Mouse (Mus musculus) kidney, adult 2 months (tissue): Measurements from ENCODE around the gene Cct8l1. TPM values are rescaled to one million over a fixed set of nuclear protein-coding genes. Genes with fewer than 3 reads are reported as not detected.

Experiments used
- DNase-seq: peaks from one replicate; pipeline ENCODE4 v3.0.0; 2021
- H3K27ac ChIP-seq: fragments of 200-500 bp; 2 replicates; pipeline ENCODE4 v1.5.1; 2012; ENCODE audit warnings: low read depth, low read length, control low read depth, inconsistent platforms; ENCODE audit not compliant: insufficient read depth
- H3K27me3 ChIP-seq: fragments of 200-500 bp; replicated peaks from 2 replicates; pipeline ENCODE4 v1.6.1; 2012; ENCODE audit warnings: mild to moderate bottlenecking, moderate library complexity, low read length, inconsistent platforms; ENCODE audit not compliant: control insufficient read depth, insufficient read depth
- H3K36me3 ChIP-seq: fragments of 200-500 bp; 2 replicates; pipeline ENCODE4 v1.6.1; 2012; ENCODE audit warnings: mild to moderate bottlenecking, moderate library complexity, low read length, inconsistent platforms; ENCODE audit not compliant: control insufficient read depth, insufficient read depth
- H3K4me1 ChIP-seq: fragments of 200-500 bp; 2 replicates; pipeline ENCODE4 v1.6.1; 2011; ENCODE audit warnings: low read length; ENCODE audit not compliant: control insufficient read depth, insufficient read depth
- H3K4me3 ChIP-seq: fragments of 200-500 bp; 2 replicates; pipeline ENCODE4 v1.5.1; 2011; ENCODE audit warnings: mild to moderate bottlenecking, low read depth, low read length, control low read depth; ENCODE audit not compliant: insufficient read depth
- CTCF ChIP-seq: fragments of 200-500 bp; conservative IDR thresholded peaks from 2 replicates; pipeline ENCODE4 v1.5.1; 2011; ENCODE audit warnings: low read depth, mild to moderate bottlenecking, control low read depth, low read length, moderate library complexity, mixed read lengths; ENCODE audit not compliant: insufficient read depth, insufficient read length
- POLR2A ChIP-seq: fragments of 200-500 bp; IDR thresholded peaks from one replicate; pipeline ENCODE4 v1.6.1; 2011; ENCODE audit warnings: low read depth, low read length, control low read depth
- WGBS: fragments of 180-500 bp; shearing (Covaris S2); methylation state at CpG from one replicate; pipeline ENCODE4 v1.1.7; 2018; 5-methylcytosine and 5-hydroxymethylcytosine counted together
- polyA plus RNA-seq: library from polyadenylated mRNA; depleted of rRNA; stranded (reverse); fragments of >200 nt; gene quantifications from 2 replicates; pipeline ENCODE4 v1.2.3, GENCODE M21; 2012; rRNA removed

The Cct8l1 gene
- polyA plus RNA-seq, 1 experiment: 0.03 TPM

GRCm38 (mm10) chr5:25554689-25555088 is 38.8 kb downstream of the Cct8l1 start:
- no peak for DNase-seq
- no peak for TF ChIP-seq POLR2A
- H3K27me3 ChIP-seq: no peaks in the 10 kb centered on the region

DNA sequence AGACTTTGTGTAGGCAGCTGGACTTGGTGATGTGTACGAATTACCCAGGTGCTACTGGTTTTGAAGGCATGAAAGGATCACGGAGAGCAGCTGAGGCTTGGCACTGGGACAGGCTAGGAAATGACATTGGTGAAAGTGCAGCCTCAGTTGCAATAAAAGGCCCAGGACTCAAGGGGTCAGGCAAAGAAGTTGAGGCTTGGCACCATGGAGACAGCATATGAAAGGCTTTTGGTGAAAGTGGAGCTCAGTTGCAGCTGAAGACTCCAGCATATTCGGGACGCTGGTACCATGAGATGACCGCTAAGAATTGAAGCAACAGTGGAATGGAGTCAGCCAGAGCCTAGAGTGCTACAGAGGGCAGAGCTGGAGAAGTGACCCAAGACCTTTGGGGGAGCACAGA is 39.8 kb downstream of the Cct8l1 start:
- Histone ChIP-seq H3K4me3 (no peak overlapping the region), H3K27ac (no peak overlapping the region), H3K4me1 (no peaks in the 10 kb centered on the region), H3K36me3 (no peaks in the 10 kb centered on the region), H3K27me3 (no peaks in the 10 kb centered on the region)
- 83% methylated on average over 5 of the region's 5 CpGs for WGBS
- no peak for DNase-seq
- TF ChIP-seq CTCF (no peak), POLR2A (no peak)

More at GRCm38 (mm10) chr5:25554689-25555088, 38.8 kb downstream of the Cct8l1 start:
- Histone ChIP-seq H3K4me1 (no peaks in the 10 kb centered on the region), H3K4me3 (no peak overlapping the region), H3K36me3 (no peaks in the 10 kb centered on the region), H3K27ac (no peak overlapping the region)
- 38% methylated on average over 1 of the region's 1 CpGs for WGBS

DNA sequence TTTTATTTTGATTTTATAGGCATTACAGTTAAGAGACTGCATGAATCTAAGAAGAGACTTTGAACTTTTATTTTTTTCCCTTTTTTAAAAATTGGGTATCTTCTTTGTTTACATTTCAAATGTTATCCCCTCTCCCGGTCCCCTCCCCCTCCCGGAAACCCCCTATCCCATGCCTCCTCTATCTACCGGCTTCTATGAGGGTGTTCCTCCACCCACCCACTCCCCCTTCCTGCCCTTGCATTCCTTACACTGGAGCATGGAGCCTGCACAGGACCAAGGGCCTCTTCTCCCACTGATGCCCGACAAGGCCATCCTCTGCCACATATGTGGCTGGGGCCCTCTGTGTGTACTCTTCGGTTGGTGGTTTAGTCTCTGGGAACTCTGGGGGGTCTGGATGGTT is 40.5 kb downstream of the Cct8l1 start:
- H3K27me3 ChIP-seq: no peaks in the 10 kb centered on the region
- no peak overlapping the region for H3K4me3 ChIP-seq
- no peaks in the 10 kb centered on the region for H3K36me3 ChIP-seq
- DNase-seq: no peak
- no peaks in the 10 kb centered on the region for H3K4me1 ChIP-seq
- TF ChIP-seq POLR2A: no peak
- TF ChIP-seq CTCF: no peak
- WGBS: 80% methylated on average over 5 of the region's 5 CpGs
- H3K27ac ChIP-seq: no peak overlapping the region

Other genes starting within 250 kb of the Cct8l1 start
- gene Kmt2c, start 17.3 kb upstream of the Cct8l1 start, polyA plus RNA-seq: 11.8 and 12.3 TPM in 2 replicates
- 2.8 and 3.5 TPM in 2 replicates for gene Xrcc2, start 189.8 kb downstream of the Cct8l1 start, polyA plus RNA-seq
- 0.16 and 0.34 TPM in 2 replicates for gene Actr3b, start 243.9 kb downstream of the Cct8l1 start, polyA plus RNA-seq